Mouse (Mus musculus) CH12.LX (cell line): ENCODE measurements around the gene Zfhx3.

Source experiments
- CTCF ChIP-seq, 2 experiments: IDR thresholded peaks in 1 of 2; conservative IDR thresholded peaks in 1 of 2; 2 replicates each; pipeline ENCODE4 v1.5.1; 2011 to 2012; ENCODE audit warnings: low read depth in 2 of 2, low read length in 2 of 2, improper control_type of control experiment in 1 of 2, inconsistent platforms in 1 of 2, mild to moderate bottlenecking in 1 of 2, moderate library complexity in 1 of 2
- EP300 ChIP-seq: IDR thresholded peaks from 2 replicates; pipeline ENCODE4 v1.6.1; 2011; ENCODE audit warnings: low read length, improper control_type of control experiment
- ETS1 ChIP-seq: conservative IDR thresholded peaks from 2 replicates; pipeline ENCODE4 v1.6.1; 2012; ENCODE audit warnings: low read depth, mild to moderate bottlenecking, inconsistent platforms, low read length, improper control_type of control experiment, moderate library complexity
- MYC ChIP-seq: IDR thresholded peaks from 2 replicates; pipeline ENCODE4 v1.6.1; 2011; ENCODE audit warnings: low read depth, mild to moderate bottlenecking, improper control_type of control experiment, low read length
- NRF1 ChIP-seq: IDR thresholded peaks from 2 replicates; pipeline ENCODE4 v1.6.1; 2014; ENCODE audit warnings: low read depth, mild to moderate bottlenecking, inconsistent platforms, low read length, improper control_type of control experiment, moderate library complexity
- TCF12 ChIP-seq: IDR thresholded peaks from 2 replicates; pipeline ENCODE4 v1.6.1; 2014; ENCODE audit warnings: low read depth, mild to moderate bottlenecking, inconsistent platforms, low read length, improper control_type of control experiment
- USF2 ChIP-seq: conservative IDR thresholded peaks from 2 replicates; pipeline ENCODE4 v1.6.1; 2011; ENCODE audit warnings: low read depth, low read length, improper control_type of control experiment

- TF ChIP-seq CTCF (conservative IDR thresholded peaks at IDR 0.05 in 1 of 2, IDR thresholded peaks at IDR 0.05 in 1 of 2; ENCODE audit: low read depth in 2 of 2, low read length in 2 of 2) (peak in 1 of 2 experiments; percentile 51; a peak in 2 of 4 replicates), ETS1 (no peak), EP300 (no peak), MYC (no peak), NRF1 (no peak), USF2 (no peak), TCF12 (no peak)
These were observed 144.5 kb downstream of the Zfhx3 start for GRCm38 (mm10) chr8:108086913-108087312.
